Mouse (Mus musculus) megakaryocyte, embryonic 14.5 days (primary cell): ENCODE data around the gene Nkx1-2.

Source experiments
- FLI1 ChIP-seq: IDR thresholded peaks from 2 replicates; pipeline ENCODE4 v1.6.1; 2012; ENCODE audit warnings: low read length, inconsistent platforms, mixed read lengths
- GATA1 ChIP-seq: IDR thresholded peaks from 3 replicates; pipeline ENCODE4 v1.6.1; 2012; ENCODE audit warnings: mixed read lengths, low read length, inconsistent platforms, borderline replicate concordance

GRCm38 (mm10) chr7:132547126-132547525, 52.3 kb downstream of the Nkx1-2 start:
- TF ChIP-seq GATA1: no peak
- TF ChIP-seq FLI1: no peak
